8 mouse cellular contexts compared by ENCODE assay signal in genomic region chr12:111238778-111239177, GRCm38 (mm10). TPM values are rescaled to one million over a fixed set of nuclear protein-coding genes. Genes with fewer than 3 reads are reported as not detected.
DNase-seq lines count a peak whose midpoint lies in the region; ATAC-seq and TF ChIP-seq lines count a peak whose summit lies in the region.

No protein-coding gene starts in this region.

- H3K27ac ChIP-seq in midbrain, postnatal 0 days (ENCODE audit: low read depth, low read length), result 0 out of 2 replicates have a peak overlapping the region, but pooled peaks have one; percentile 9
- no peak overlapping the region for H3K27ac ChIP-seq in midbrain, embryonic 15.5 days
- peak overlapping the region; percentile 85 for H3K27ac ChIP-seq in kidney, embryonic 15.5 days
- H3K27ac ChIP-seq in thymus, adult 2 months (ENCODE audit: control insufficient read depth, insufficient read depth, low read length), result peak overlapping the region; percentile 62
- H3K27ac ChIP-seq in midbrain, embryonic 16.5 days (ENCODE audit: low read length), result no peak overlapping the region
- H3K27ac ChIP-seq in forebrain, embryonic 11.5 days (ENCODE audit: low read depth, low read length), result no peak overlapping the region

- TF ChIP-seq POLR2A in thymus, adult 2 months (IDR thresholded peaks at IDR 0.05; ENCODE audit: control insufficient read depth, extremely low read depth, insufficient read depth, low read length, poor library complexity), result no peak

- no peak overlapping the region for H3K4me2 ChIP-seq in midbrain, postnatal 0 days (ENCODE audit: low read depth, low read length, poor library complexity, severe bottlenecking)
- H3K4me2 ChIP-seq in midbrain, embryonic 15.5 days, result no peak overlapping the region
- no peak overlapping the region for H3K4me2 ChIP-seq in kidney, embryonic 15.5 days
- no peak overlapping the region for H3K4me2 ChIP-seq in midbrain, embryonic 16.5 days (ENCODE audit: low read length)
- H3K4me2 ChIP-seq in forebrain, embryonic 11.5 days (ENCODE audit: low read depth, low read length, severe bottlenecking), result no peak overlapping the region

- TF ChIP-seq CTCF in midbrain, postnatal 0 days (IDR thresholded peaks at IDR 0.05), result no peak
- TF ChIP-seq CTCF in thymus, adult 2 months (IDR thresholded peaks at IDR 0.05; ENCODE audit: borderline replicate concordance, control insufficient read depth, extremely low read depth, insufficient read depth, low read length, poor library complexity), result no peak

- H3K4me3 ChIP-seq in midbrain, postnatal 0 days (ENCODE audit: low read depth, low read length), result no peak overlapping the region
- no peak overlapping the region for H3K4me3 ChIP-seq in midbrain, embryonic 15.5 days
- H3K4me3 ChIP-seq in kidney, embryonic 15.5 days (replicated peaks), result no peak overlapping the region
- no peak overlapping the region for H3K4me3 ChIP-seq in thymus, adult 2 months (ENCODE audit: control insufficient read depth, insufficient read depth, low read length)
- H3K4me3 ChIP-seq in midbrain, embryonic 16.5 days (ENCODE audit: low read depth, low read length), result no peak overlapping the region
- no peak overlapping the region for H3K4me3 ChIP-seq in forebrain, embryonic 11.5 days (ENCODE audit: low read depth, low read length)

- peak; percentile 54 for DNase-seq in adrenal gland, postnatal 14 days
- no peak for DNase-seq in adrenal gland, adult 18-20 months (ENCODE audit: low spot score in 2 of 2)
- DNase-seq in midbrain, postnatal 0 days (ENCODE audit: low spot score), result peak; percentile 55
- peak; percentile 71 for DNase-seq in thymus, adult 2 months
- DNase-seq in forebrain, embryonic 11.5 days (ENCODE audit: low spot score), result no peak

- 38% methylated on average over 4 of the region's 4 CpGs for WGBS in midbrain, postnatal 0 days
- 51% methylated on average over 4 of the region's 4 CpGs for WGBS in midbrain, embryonic 15.5 days
- 37% methylated on average over 4 of the region's 4 CpGs for WGBS in kidney, embryonic 15.5 days
- 54% methylated on average over 4 of the region's 4 CpGs for WGBS in thymus, adult 2 months
- WGBS in midbrain, embryonic 16.5 days, result 36% methylated on average over 4 of the region's 4 CpGs
- WGBS in forebrain, embryonic 11.5 days, result 63% methylated on average over 4 of the region's 4 CpGs

- no peaks in the 10 kb centered on the region for H3K4me1 ChIP-seq in midbrain, postnatal 0 days (ENCODE audit: insufficient read depth, low read length)
- no peaks in the 10 kb centered on the region for H3K4me1 ChIP-seq in midbrain, embryonic 15.5 days
- H3K4me1 ChIP-seq in kidney, embryonic 15.5 days, result peaks cover 31% of the 10 kb centered on the region
- peaks cover 15% of the 10 kb centered on the region for H3K4me1 ChIP-seq in thymus, adult 2 months (replicated peaks; ENCODE audit: control insufficient read depth, insufficient read depth, low read length)
- H3K4me1 ChIP-seq in midbrain, embryonic 16.5 days (ENCODE audit: control insufficient read depth, insufficient read depth, low read length), result peaks cover 5% of the 10 kb centered on the region; the same call in 1 of the 2 replicates
- no peaks in the 10 kb centered on the region; the same call in 1 of the 2 replicates for H3K4me1 ChIP-seq in forebrain, embryonic 11.5 days (replicated peaks; ENCODE audit: control insufficient read depth, insufficient read depth, low read length)

- no peaks in the 10 kb centered on the region for H3K9me3 ChIP-seq in midbrain, postnatal 0 days (ENCODE audit: low read length)
- H3K9me3 ChIP-seq in midbrain, embryonic 15.5 days, result no peaks in the 10 kb centered on the region
- no peaks in the 10 kb centered on the region for H3K9me3 ChIP-seq in kidney, embryonic 15.5 days (replicated peaks)
- H3K9me3 ChIP-seq in midbrain, embryonic 16.5 days (replicated peaks; ENCODE audit: control insufficient read depth, low read length, poor library complexity, severe bottlenecking), result no peaks in the 10 kb centered on the region
- H3K9me3 ChIP-seq in forebrain, embryonic 11.5 days (ENCODE audit: control insufficient read depth, low read length), result no peaks in the 10 kb centered on the region

- H3K9ac ChIP-seq in midbrain, postnatal 0 days (replicated peaks; ENCODE audit: low read length, poor library complexity, severe bottlenecking), result no peak overlapping the region
- H3K9ac ChIP-seq in midbrain, embryonic 15.5 days, result no peak overlapping the region
- H3K9ac ChIP-seq in kidney, embryonic 15.5 days, result no peak overlapping the region
- no peak overlapping the region for H3K9ac ChIP-seq in midbrain, embryonic 16.5 days (ENCODE audit: low read depth, low read length)
- H3K9ac ChIP-seq in forebrain, embryonic 11.5 days (ENCODE audit: low read length), result no peak overlapping the region

- no peaks in the 10 kb centered on the region for H3K27me3 ChIP-seq in midbrain, postnatal 0 days (ENCODE audit: insufficient read depth, low read length)
- H3K27me3 ChIP-seq in midbrain, embryonic 15.5 days (replicated peaks), result no peaks in the 10 kb centered on the region
- H3K27me3 ChIP-seq in kidney, embryonic 15.5 days, result no peaks in the 10 kb centered on the region
- no peaks in the 10 kb centered on the region for H3K27me3 ChIP-seq in thymus, adult 2 months (ENCODE audit: control insufficient read depth, insufficient read depth, low read length)
- no peaks in the 10 kb centered on the region for H3K27me3 ChIP-seq in midbrain, embryonic 16.5 days (ENCODE audit: control insufficient read depth, insufficient read depth, low read depth, low read length)
- H3K27me3 ChIP-seq in forebrain, embryonic 11.5 days (ENCODE audit: control insufficient read depth, insufficient read depth, low read length), result no peaks in the 10 kb centered on the region

- no peak for ATAC-seq in midbrain, postnatal 0 days (ENCODE audit: low FRiP score)
- no peak for ATAC-seq in midbrain, embryonic 15.5 days (replicated peaks)
- peak; percentile 64 for ATAC-seq in kidney, embryonic 15.5 days (replicated peaks; ENCODE audit: low FRiP score)
- no peak for ATAC-seq in midbrain, embryonic 16.5 days
- no peak for ATAC-seq in forebrain, embryonic 11.5 days (replicated peaks; ENCODE audit: low FRiP score)

- H3K36me3 ChIP-seq in midbrain, postnatal 0 days (ENCODE audit: insufficient read depth, low read length), result peaks cover 25% of the 10 kb centered on the region
- peaks cover 4% of the 10 kb centered on the region; the same call in 1 of the 2 replicates for H3K36me3 ChIP-seq in midbrain, embryonic 15.5 days (replicated peaks)
- H3K36me3 ChIP-seq in kidney, embryonic 15.5 days, result peaks cover 42% of the 10 kb centered on the region
- H3K36me3 ChIP-seq in thymus, adult 2 months (ENCODE audit: control insufficient read depth, insufficient read depth, low read length), result no peaks in the 10 kb centered on the region
- peaks cover 8% of the 10 kb centered on the region for H3K36me3 ChIP-seq in midbrain, embryonic 16.5 days (ENCODE audit: control insufficient read depth, insufficient read depth, low read length)
- H3K36me3 ChIP-seq in forebrain, embryonic 11.5 days (ENCODE audit: control insufficient read depth, insufficient read depth, low read length), result no peaks in the 10 kb centered on the region; the same call in 1 of the 2 replicates

RNA-seq across cellular contexts. Expression of gene Amn, which starts 32.1 kb away (rescaled TPM):
- not detected in 2 replicates for total RNA-seq in adrenal gland, postnatal 14 days (2021)
- not detected for total RNA-seq in adrenal gland, adult 18-20 months (2021)
- total RNA-seq in midbrain, postnatal 0 days (2014; rRNA removed), result 45.2 and 65.8 TPM in 2 replicates
- polyA plus RNA-seq in midbrain, postnatal 0 days (2015; fragmentation: Nextera tagmentation; extraction: Ambion mirVana), result 82.7 and 101 TPM in 2 replicates
- 13.9 and 16.4 TPM in 2 replicates for polyA plus RNA-seq in midbrain, embryonic 15.5 days (2015; fragmentation: Nextera tagmentation; extraction: Ambion mirVana)
- 43.7 and 43.9 TPM in 2 replicates for polyA plus RNA-seq in kidney, embryonic 15.5 days (2015; fragmentation: Nextera tagmentation; extraction: Ambion mirVana)
- polyA plus RNA-seq in thymus, adult 2 months (2012; rRNA removed), result 7.0 and 8.8 TPM in 2 replicates
- polyA plus RNA-seq in midbrain, embryonic 16.5 days (2015; fragmentation: Nextera tagmentation; extraction: Ambion mirVana), result 16.4 and 29.5 TPM in 2 replicates
- 0.45 TPM in 1 of 2 replicates, not detected in the other for polyA plus RNA-seq in forebrain, embryonic 11.5 days (2014; fragmentation: Nextera tagmentation; extraction: Ambion mirVana)

RNA-seq across cellular contexts. Expression of gene 4930595D18Rik, which starts 54.5 kb away (rescaled TPM):
- not detected in 2 replicates for total RNA-seq in adrenal gland, postnatal 14 days (2021)
- not detected for total RNA-seq in adrenal gland, adult 18-20 months (2021)
- not detected in 2 replicates for total RNA-seq in midbrain, postnatal 0 days (2014; rRNA removed)
- polyA plus RNA-seq in midbrain, postnatal 0 days (2015; fragmentation: Nextera tagmentation; extraction: Ambion mirVana), result 0.20 TPM in 1 of 2 replicates, not detected in the other
- polyA plus RNA-seq in midbrain, embryonic 15.5 days (2015; fragmentation: Nextera tagmentation; extraction: Ambion mirVana), result 0.21 TPM in 1 of 2 replicates, not detected in the other
- polyA plus RNA-seq in kidney, embryonic 15.5 days (2015; fragmentation: Nextera tagmentation; extraction: Ambion mirVana), result not detected in 2 replicates
- not detected in 2 replicates for polyA plus RNA-seq in thymus, adult 2 months (2012; rRNA removed)
- not detected in 2 replicates for polyA plus RNA-seq in midbrain, embryonic 16.5 days (2015; fragmentation: Nextera tagmentation; extraction: Ambion mirVana)
- polyA plus RNA-seq in forebrain, embryonic 11.5 days (2014; fragmentation: Nextera tagmentation; extraction: Ambion mirVana), result not detected in 2 replicates

Comparison
In these comparisons a context has a peak if more than half of its experiments do, and no peak if none do; other contexts are left out.
1. DNase-seq: peak in adrenal gland, postnatal 14 days (single experiment), midbrain, postnatal 0 days (single experiment) and thymus, adult 2 months (single experiment); none in adrenal gland, adult 18-20 months (0 of 2) and forebrain, embryonic 11.5 days (single experiment).
2. H3K27ac ChIP-seq: peak in midbrain, postnatal 0 days (single experiment), kidney, embryonic 15.5 days (single experiment) and thymus, adult 2 months (single experiment); none in midbrain, embryonic 15.5 days (single experiment), midbrain, embryonic 16.5 days (single experiment) and forebrain, embryonic 11.5 days (single experiment).